Mouse (Mus musculus) C2C12 (cell line): ENCODE data around the gene Olfr70.

ENCODE experiments used
- CTCF ChIP-seq: IDR thresholded peaks from one replicate; pipeline ENCODE4 v1.5.1; 2011; ENCODE audit not compliant: control insufficient read depth, insufficient read depth, insufficient read length
- MAX ChIP-seq: IDR thresholded peaks from one replicate; pipeline ENCODE4 v1.6.1; 2011; ENCODE audit warnings: mild to moderate bottlenecking, control low read depth
- MYOD1 ChIP-seq: IDR thresholded peaks from one replicate; pipeline ENCODE4 v1.6.1; 2011; ENCODE audit warnings: low read depth; ENCODE audit not compliant: control insufficient read depth, insufficient read length
- MYOG ChIP-seq: IDR thresholded peaks from one replicate; pipeline ENCODE4 v1.6.1; 2011; ENCODE audit not compliant: control insufficient read depth, insufficient read length; ENCODE audit errors: extremely low read depth
- USF1 ChIP-seq: IDR thresholded peaks from one replicate; pipeline ENCODE4 v1.6.1; 2011; ENCODE audit warnings: low read depth, mild to moderate bottlenecking, control low read depth, moderate library complexity

DNA sequence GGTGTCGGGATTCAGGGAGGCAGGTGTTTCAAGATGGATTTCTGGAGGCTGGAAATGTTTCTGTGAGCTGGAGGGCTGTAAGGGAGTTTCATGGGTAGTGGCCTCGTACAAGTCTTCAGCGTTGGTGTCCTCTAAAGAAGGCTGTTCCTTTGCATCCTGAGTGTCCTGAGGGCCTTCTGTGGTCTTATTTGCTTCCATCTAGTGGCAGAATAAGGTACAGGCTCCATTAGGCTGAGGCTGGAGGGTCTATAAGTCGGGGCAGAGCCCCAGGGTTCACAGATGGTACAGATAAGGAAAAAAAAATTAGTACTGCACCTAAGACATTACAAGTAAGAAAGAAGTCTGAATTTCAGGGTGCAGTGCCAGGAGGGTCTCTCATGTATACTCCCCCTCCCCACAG, 34.2 kb downstream of the Olfr70 start:
- TF ChIP-seq CTCF (no peak), MYOG (no peak), MYOD1 (no peak), USF1 (no peak), MAX (no peak)
